Mouse (Mus musculus): ENCODE measurements around the gene Adamts20. TPM values are rescaled to one million over a fixed set of nuclear protein-coding genes. Genes with fewer than 3 reads are reported as not detected.

Adamts20 gene
- polyA plus RNA-seq, 1 experiment from 2014 or later = 1.6 TPM

- Histone ChIP-seq H3K4me1 (replicated peaks; ENCODE audit: control insufficient read depth, insufficient read depth, low read length) (no peaks in the 10 kb centered on the region), H3K4me2 (ENCODE audit: low read depth, low read length) (no peak overlapping the region), H3K27ac (ENCODE audit: low read length) (no peak overlapping the region), H3K36me3 (ENCODE audit: control insufficient read depth, insufficient read depth, low read length) (no peaks in the 10 kb centered on the region), H3K27me3 (ENCODE audit: control insufficient read depth, insufficient read depth, low read depth, low read length) (no peaks in the 10 kb centered on the region), H3K9me3 (ENCODE audit: control insufficient read depth, low read length) (no peaks in the 10 kb centered on the region), H3K9ac (ENCODE audit: low read length) (no peak overlapping the region), H3K4me3 (ENCODE audit: low read length) (no peak overlapping the region)
- 93% methylated on average over 8 of the region's 8 CpGs for WGBS
- ATAC-seq (ENCODE audit: low read depth) = no peak
Observed at GRCm38 (mm10) chr15:94339011-94339410, 126.2 kb downstream of the Adamts20 start.

DNA sequence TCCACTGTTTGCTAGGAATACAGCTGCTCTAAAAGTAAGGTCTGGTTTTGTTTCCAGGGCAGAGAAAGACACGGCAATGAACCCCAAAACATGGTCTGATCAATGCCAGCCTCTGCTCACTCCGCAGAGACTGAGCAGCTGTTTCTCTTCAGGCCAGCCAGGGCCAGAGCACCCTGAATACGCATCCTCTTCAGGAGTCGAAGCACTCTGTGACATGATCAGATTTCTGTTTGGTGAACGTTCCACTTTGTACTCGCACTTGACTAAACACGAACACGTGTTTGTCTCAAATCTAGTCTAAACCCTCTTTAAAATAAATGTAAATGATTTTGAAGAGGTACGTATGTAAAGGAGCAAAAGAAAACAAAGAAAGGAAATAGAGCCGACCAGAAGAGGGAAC lies 130.6 kb downstream of the Adamts20 start:
- WGBS = 33% methylated on average over 10 of the region's 10 CpGs
- H3K4me2 ChIP-seq (ENCODE audit: low read depth, low read length) = no peak overlapping the region
- no peaks in the 10 kb centered on the region for H3K27me3 ChIP-seq (ENCODE audit: control insufficient read depth, insufficient read depth, low read depth, low read length)
- no peaks in the 10 kb centered on the region for H3K9me3 ChIP-seq (ENCODE audit: control insufficient read depth, low read length)
- ATAC-seq (ENCODE audit: low read depth) = no peak
- no peak overlapping the region for H3K27ac ChIP-seq (ENCODE audit: low read length)
- no peaks in the 10 kb centered on the region for H3K36me3 ChIP-seq (ENCODE audit: control insufficient read depth, insufficient read depth, low read length)
- H3K4me1 ChIP-seq (replicated peaks; ENCODE audit: control insufficient read depth, insufficient read depth, low read length) = no peaks in the 10 kb centered on the region
- no peak overlapping the region for H3K4me3 ChIP-seq (ENCODE audit: low read length)
- H3K9ac ChIP-seq (ENCODE audit: low read length) = no peak overlapping the region

DNA sequence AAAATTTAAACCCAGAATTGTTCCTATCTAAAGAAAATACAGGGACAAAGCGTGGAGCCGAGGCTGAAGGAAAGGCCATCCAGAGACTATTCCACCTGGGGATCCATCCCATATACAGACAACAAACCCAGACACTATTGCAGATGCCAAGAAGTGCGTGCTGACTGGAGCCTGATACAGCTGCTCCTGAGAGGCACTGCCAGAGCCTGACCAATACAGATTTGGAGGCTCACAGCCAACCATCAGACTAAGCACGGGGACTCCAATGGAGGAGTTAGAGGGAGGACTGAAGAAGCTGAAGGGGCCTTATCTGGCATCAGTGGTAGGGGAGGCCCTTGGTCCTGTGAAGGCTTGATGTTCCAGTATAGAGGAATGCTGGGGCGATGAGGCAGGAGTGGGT lies 138.6 kb downstream of the Adamts20 start:
- WGBS = 82% methylated on average over 5 of the region's 5 CpGs
- Histone ChIP-seq H3K36me3 (ENCODE audit: control insufficient read depth, insufficient read depth, low read length) (no peaks in the 10 kb centered on the region), H3K4me2 (ENCODE audit: low read depth, low read length) (no peak overlapping the region), H3K27me3 (ENCODE audit: control insufficient read depth, insufficient read depth, low read depth, low read length) (no peaks in the 10 kb centered on the region), H3K9me3 (ENCODE audit: control insufficient read depth, low read length) (peaks cover 4% of the 10 kb centered on the region; the same call in 1 of the 2 replicates), H3K4me3 (ENCODE audit: low read length) (no peak overlapping the region), H3K27ac (ENCODE audit: low read length) (no peak overlapping the region), H3K4me1 (replicated peaks; ENCODE audit: control insufficient read depth, insufficient read depth, low read length) (peaks cover 9% of the 10 kb centered on the region), H3K9ac (ENCODE audit: low read length) (no peak overlapping the region)
- ATAC-seq (ENCODE audit: low read depth) = no peak

GRCm38 (mm10) chr15:94325509-94326181 lies 139.6 kb downstream of the Adamts20 start:
- Histone ChIP-seq H3K9ac (ENCODE audit: low read length) (peak overlapping the region; percentile 4; the same call in 1 of the 2 replicates), H3K36me3 (ENCODE audit: control insufficient read depth, insufficient read depth, low read length) (no peaks in the 10 kb centered on the region), H3K4me1 (replicated peaks; ENCODE audit: control insufficient read depth, insufficient read depth, low read length) (peaks cover 9% of the 10 kb centered on the region), H3K4me2 (ENCODE audit: low read depth, low read length) (no peak overlapping the region), H3K4me3 (ENCODE audit: low read length) (no peak overlapping the region), H3K9me3 (ENCODE audit: control insufficient read depth, low read length) (peaks cover 4% of the 10 kb centered on the region; the same call in 1 of the 2 replicates), H3K27me3 (ENCODE audit: control insufficient read depth, insufficient read depth, low read depth, low read length) (no peaks in the 10 kb centered on the region), H3K27ac (ENCODE audit: low read length) (no peak overlapping the region)
- ATAC-seq (ENCODE audit: low read depth) = peak; percentile 82
- WGBS = 38% methylated on average over 13 of the region's 13 CpGs

GRCm38 (mm10) chr15:94316171-94316570 lies 149.0 kb downstream of the Adamts20 start:
- WGBS = 87% methylated on average over 3 of the region's 3 CpGs
- Histone ChIP-seq H3K9me3 (ENCODE audit: control insufficient read depth, low read length) (no peaks in the 10 kb centered on the region), H3K27ac (ENCODE audit: low read length) (no peak overlapping the region), H3K36me3 (ENCODE audit: control insufficient read depth, insufficient read depth, low read length) (no peaks in the 10 kb centered on the region), H3K4me2 (ENCODE audit: low read depth, low read length) (no peak overlapping the region), H3K9ac (ENCODE audit: low read length) (no peak overlapping the region), H3K4me1 (replicated peaks; ENCODE audit: control insufficient read depth, insufficient read depth, low read length) (no peaks in the 10 kb centered on the region), H3K27me3 (ENCODE audit: control insufficient read depth, insufficient read depth, low read depth, low read length) (no peaks in the 10 kb centered on the region), H3K4me3 (ENCODE audit: low read length) (no peak overlapping the region)
- no peak for ATAC-seq (ENCODE audit: low read depth)

- Histone ChIP-seq H3K4me3 (ENCODE audit: low read length) (no peak overlapping the region), H3K27me3 (ENCODE audit: control insufficient read depth, insufficient read depth, low read depth, low read length) (no peaks in the 10 kb centered on the region), H3K27ac (ENCODE audit: low read length) (no peak overlapping the region), H3K36me3 (ENCODE audit: control insufficient read depth, insufficient read depth, low read length) (no peaks in the 10 kb centered on the region), H3K4me1 (replicated peaks; ENCODE audit: control insufficient read depth, insufficient read depth, low read length) (no peaks in the 10 kb centered on the region), H3K4me2 (ENCODE audit: low read depth, low read length) (no peak overlapping the region), H3K9ac (ENCODE audit: low read length) (no peak overlapping the region), H3K9me3 (ENCODE audit: control insufficient read depth, low read length) (no peaks in the 10 kb centered on the region)
- WGBS = 84% methylated on average over 7 of the region's 7 CpGs
- ATAC-seq (ENCODE audit: low read depth) = no peak
Observed at GRCm38 (mm10) chr15:94309689-94310088, 155.5 kb downstream of the Adamts20 start.

DNA sequence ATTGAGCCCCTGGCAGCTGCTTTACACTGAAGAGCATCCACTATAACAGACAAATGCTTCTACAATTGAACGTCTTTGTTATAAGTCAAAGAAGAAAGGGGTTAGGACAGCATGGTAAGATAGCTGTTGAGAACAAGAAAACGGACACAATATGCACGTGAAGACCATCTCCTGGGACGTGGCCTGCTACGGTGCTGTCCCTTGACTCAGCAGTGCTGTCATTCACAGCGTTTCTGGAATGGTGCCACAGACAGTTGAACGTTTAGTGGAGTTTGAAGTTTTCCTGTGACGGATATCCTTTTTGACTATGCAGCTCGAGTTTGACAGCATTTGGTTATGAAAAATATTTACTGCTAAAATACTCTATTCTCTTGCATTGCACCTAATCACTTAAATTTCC lies 157.3 kb downstream of the Adamts20 start:
- Histone ChIP-seq H3K4me3 (ENCODE audit: low read length) (no peak overlapping the region), H3K36me3 (ENCODE audit: control insufficient read depth, insufficient read depth, low read length) (no peaks in the 10 kb centered on the region), H3K9ac (ENCODE audit: low read length) (no peak overlapping the region), H3K9me3 (ENCODE audit: control insufficient read depth, low read length) (no peaks in the 10 kb centered on the region), H3K27ac (ENCODE audit: low read length) (no peak overlapping the region), H3K27me3 (ENCODE audit: control insufficient read depth, insufficient read depth, low read depth, low read length) (no peaks in the 10 kb centered on the region), H3K4me1 (replicated peaks; ENCODE audit: control insufficient read depth, insufficient read depth, low read length) (no peaks in the 10 kb centered on the region), H3K4me2 (ENCODE audit: low read depth, low read length) (no peak overlapping the region)
- 46% methylated on average over 9 of the region's 9 CpGs for WGBS
- ATAC-seq (ENCODE audit: low read depth) = no peak

- Histone ChIP-seq H3K36me3 (ENCODE audit: control insufficient read depth, insufficient read depth, low read length) (no peaks in the 10 kb centered on the region), H3K4me1 (replicated peaks; ENCODE audit: control insufficient read depth, insufficient read depth, low read length) (no peaks in the 10 kb centered on the region), H3K9me3 (ENCODE audit: control insufficient read depth, low read length) (no peaks in the 10 kb centered on the region), H3K27ac (ENCODE audit: low read length) (no peak overlapping the region), H3K4me2 (ENCODE audit: low read depth, low read length) (no peak overlapping the region), H3K27me3 (ENCODE audit: control insufficient read depth, insufficient read depth, low read depth, low read length) (no peaks in the 10 kb centered on the region), H3K9ac (ENCODE audit: low read length) (no peak overlapping the region), H3K4me3 (ENCODE audit: low read length) (no peak overlapping the region)
- WGBS = 69% methylated on average over 3 of the region's 3 CpGs
- no peak for ATAC-seq (ENCODE audit: low read depth)
Observed at GRCm38 (mm10) chr15:94303151-94303550, 162.1 kb downstream of the Adamts20 start.

- H3K27me3 ChIP-seq (ENCODE audit: control insufficient read depth, insufficient read depth, low read depth, low read length) = no peaks in the 10 kb centered on the region
- H3K4me3 ChIP-seq (ENCODE audit: low read length) = no peak overlapping the region
- H3K36me3 ChIP-seq (ENCODE audit: control insufficient read depth, insufficient read depth, low read length) = no peaks in the 10 kb centered on the region
- no peaks in the 10 kb centered on the region for H3K9me3 ChIP-seq (ENCODE audit: control insufficient read depth, low read length)
- no peak overlapping the region for H3K27ac ChIP-seq (ENCODE audit: low read length)
- no peak overlapping the region for H3K4me2 ChIP-seq (ENCODE audit: low read depth, low read length)
- no peaks in the 10 kb centered on the region for H3K4me1 ChIP-seq (replicated peaks; ENCODE audit: control insufficient read depth, insufficient read depth, low read length)
- H3K9ac ChIP-seq (ENCODE audit: low read length) = no peak overlapping the region
- no peak for ATAC-seq (ENCODE audit: low read depth)
- 60% methylated on average over 4 of the region's 4 CpGs for WGBS
Observed at GRCm38 (mm10) chr15:94294084-94294483, 171.1 kb downstream of the Adamts20 start.

DNA sequence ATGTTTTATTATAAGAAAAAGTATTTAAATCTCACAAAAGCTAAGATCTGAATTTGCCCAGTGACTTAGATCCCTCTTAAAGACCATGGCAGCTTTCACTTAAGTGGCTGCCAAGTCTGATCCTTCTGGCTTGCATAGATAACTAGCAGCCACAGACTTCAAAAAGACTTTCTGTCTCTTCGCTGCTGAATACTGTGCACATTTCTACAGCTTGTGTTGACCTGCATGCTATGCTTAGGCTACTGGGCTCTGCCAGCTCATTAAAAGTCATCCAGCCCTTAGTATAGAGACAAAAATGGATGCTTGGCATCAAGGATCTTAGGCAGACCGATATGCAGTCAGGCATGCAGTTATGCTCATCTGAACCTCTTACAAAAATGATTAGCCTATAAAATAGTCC lies 177.2 kb downstream of the Adamts20 start:
- Histone ChIP-seq H3K27ac (ENCODE audit: low read length) (no peak overlapping the region), H3K27me3 (ENCODE audit: control insufficient read depth, insufficient read depth, low read depth, low read length) (no peaks in the 10 kb centered on the region), H3K9me3 (ENCODE audit: control insufficient read depth, low read length) (no peaks in the 10 kb centered on the region), H3K4me3 (ENCODE audit: low read length) (no peak overlapping the region), H3K9ac (ENCODE audit: low read length) (no peak overlapping the region), H3K4me2 (ENCODE audit: low read depth, low read length) (no peak overlapping the region), H3K36me3 (ENCODE audit: control insufficient read depth, insufficient read depth, low read length) (no peaks in the 10 kb centered on the region), H3K4me1 (replicated peaks; ENCODE audit: control insufficient read depth, insufficient read depth, low read length) (no peaks in the 10 kb centered on the region)
- ATAC-seq (ENCODE audit: low read depth) = no peak
- 81% methylated on average over 2 of the region's 2 CpGs for WGBS
